Mouse (Mus musculus) left cerebral cortex, postnatal 10 days (tissue): ENCODE results near the gene Gale. TPM values are rescaled to one million over a fixed set of nuclear protein-coding genes. Genes with fewer than 3 reads are reported as not detected.
"Not testable (repeated sequence)": the region's sequence is repeated elsewhere in the genome, so short reads cannot be mapped to it uniquely, and the experiment has no call there.

Source experiments
- DNase-seq, 2 experiments: peaks; one replicate each; pipeline ENCODE4 v3.0.0; 2021 to 2022; ENCODE audit warnings: low spot score in 2 of 2, mixed read lengths in 1 of 2; ENCODE audit errors: extremely low spot score in 1 of 2
- intact Hi-C: fragments of 180-260 bp; cut with DNase I; formaldehyde crosslinking; loops from one replicate; pipeline ENCODE4 v1.15.1; 2025
- total RNA-seq, 2 experiments: library from RNA; stranded (reverse); gene quantifications; 2 replicates each; pipeline ENCODE4 v1.2.3; 2021

The Gale gene
- total RNA-seq, 2 experiments from 2014 or later: 28.0 to 29.7 TPM

DNA sequence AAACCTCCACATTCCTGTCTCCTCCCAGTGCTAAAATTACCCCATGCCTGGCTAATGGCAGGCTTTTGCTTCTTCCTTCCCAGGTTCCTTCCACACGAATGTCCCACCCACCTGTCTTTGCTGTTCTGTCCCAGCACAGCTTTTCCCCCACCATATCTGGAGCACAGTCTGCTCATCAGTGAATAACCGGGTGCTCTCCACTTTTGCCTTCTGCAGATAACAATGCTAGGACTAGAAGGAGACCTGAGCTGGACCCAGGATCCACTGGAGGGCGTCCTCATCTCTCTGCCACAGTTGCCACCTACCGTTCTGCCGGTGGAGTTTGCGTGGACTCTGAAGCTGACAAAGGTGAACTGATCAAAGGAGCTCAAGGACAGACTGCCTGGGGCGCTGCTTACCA lies 24.7 kb upstream of the Gale start:
- intact Hi-C loops: no loop called here
- DNase-seq: no peak

DNA sequence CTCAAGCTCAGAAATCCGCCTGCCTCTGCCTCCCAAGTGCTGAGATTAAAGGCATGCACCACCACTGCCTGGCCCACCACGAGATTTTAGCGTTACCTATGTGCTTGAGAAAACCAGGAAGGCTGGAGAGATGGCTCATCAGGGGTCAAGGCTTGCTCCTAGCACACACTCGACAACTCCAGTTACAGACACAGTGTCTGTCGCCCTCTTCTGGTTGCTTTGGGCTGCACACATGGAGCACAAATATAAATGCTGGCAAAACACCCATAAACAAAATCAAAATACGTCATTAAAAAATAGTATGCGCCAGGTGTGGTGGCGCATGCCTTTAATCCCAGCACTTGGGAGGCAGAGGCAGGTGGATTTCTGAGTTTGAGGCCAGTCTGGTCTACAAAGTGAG lies 22.5 kb upstream of the Gale start:
- intact Hi-C loops, DNase-seq: not testable (repeated sequence)

DNA sequence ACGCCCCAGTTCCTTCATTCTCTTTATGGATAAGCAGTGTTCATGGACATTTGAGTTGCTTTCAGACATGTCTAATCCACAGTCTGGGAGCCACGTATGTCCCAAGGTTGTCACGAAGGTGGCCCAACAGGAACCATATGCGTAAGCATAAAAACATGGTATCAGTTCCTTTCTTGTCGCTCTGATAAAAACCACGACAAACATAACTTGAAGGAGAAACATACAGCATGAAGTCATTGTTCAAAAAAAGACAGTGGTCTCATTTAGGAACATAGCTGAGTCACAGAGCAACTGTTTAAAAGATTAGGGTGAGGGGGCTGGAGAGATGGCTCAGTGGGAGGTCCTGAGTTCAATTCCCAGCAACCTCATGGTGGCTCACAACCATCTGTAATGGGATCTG lies 21.3 kb upstream of the Gale start:
- no peak for DNase-seq
- intact Hi-C loops: no loop called here

DNA sequence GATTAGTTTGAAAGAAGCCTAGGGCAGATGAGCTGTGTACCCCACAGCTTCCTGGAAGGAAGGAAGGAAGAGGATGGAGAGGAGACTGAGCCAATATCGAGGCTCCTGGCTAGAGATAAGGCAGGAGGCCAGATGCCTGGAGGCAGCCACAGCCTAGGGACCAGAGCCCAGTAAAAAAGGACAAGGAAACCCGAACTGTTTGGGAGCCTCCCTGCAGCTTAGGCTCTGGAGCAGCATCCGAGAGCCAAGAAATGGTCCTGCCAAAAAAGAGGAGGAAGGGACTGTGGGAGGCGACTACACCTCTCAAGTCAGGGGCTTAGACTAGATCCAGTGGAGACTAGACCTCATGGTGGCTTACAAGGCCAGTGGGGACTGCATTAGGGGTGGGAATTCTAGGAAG lies 20.1 kb upstream of the Gale start:
- DNase-seq: no peak
- intact Hi-C loops: no loop called here

DNA sequence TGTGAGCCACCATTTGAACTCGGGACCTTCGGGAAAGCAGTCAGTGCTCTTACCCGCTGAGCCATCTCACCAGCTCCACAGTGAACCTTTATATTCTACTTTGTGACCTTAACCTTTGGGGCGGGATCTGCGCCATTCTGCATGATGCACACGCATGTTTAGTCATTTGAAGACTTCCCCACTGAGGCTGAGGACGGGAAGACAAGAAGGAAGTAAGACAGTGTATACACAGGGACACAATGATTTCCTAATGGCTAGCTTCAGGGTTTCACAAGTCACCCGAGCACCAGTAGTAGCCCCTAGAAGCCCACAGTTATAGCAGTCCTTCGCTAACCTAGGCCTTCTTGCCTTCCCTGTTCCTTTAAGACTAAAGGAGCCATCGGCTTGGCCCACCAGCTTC lies 17.8 kb upstream of the Gale start:
- DNase-seq: no peak
- intact Hi-C loops: loop anchor here (5.0 kb wide), 1 partner anchor 53 kb away; no protein-coding TSS in a partner anchor

DNA sequence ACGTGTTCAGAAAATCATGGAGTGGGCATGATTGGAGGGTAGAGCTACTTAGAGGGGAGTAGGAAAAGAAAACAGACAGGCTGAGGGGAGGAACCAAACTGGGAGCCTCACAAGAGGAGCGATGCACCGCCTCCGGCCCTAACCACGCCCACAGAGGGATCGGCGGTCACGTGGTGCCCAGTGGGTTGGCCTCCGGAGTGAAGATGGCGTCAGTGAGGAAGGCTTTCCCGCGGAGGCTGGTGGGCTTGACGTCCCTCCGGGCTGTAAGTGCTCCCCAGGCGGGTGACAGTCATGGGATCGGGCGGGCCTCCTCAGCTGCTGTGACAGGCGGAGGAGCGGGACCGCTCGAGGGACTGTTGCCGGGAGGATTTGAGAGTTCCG lies 17.3 kb upstream of the Gale start, which contains the start of gene Hmgcl:
Gene Hmgcl, plus strand, starts transcription at position 171 of the 381 bp plus-strand sequence.
- intact Hi-C loops: loop anchor here (5.0 kb wide), 1 partner anchor 54 kb away; no protein-coding TSS in a partner anchor
- DNase-seq: peak; percentile 95 to 97

DNA sequence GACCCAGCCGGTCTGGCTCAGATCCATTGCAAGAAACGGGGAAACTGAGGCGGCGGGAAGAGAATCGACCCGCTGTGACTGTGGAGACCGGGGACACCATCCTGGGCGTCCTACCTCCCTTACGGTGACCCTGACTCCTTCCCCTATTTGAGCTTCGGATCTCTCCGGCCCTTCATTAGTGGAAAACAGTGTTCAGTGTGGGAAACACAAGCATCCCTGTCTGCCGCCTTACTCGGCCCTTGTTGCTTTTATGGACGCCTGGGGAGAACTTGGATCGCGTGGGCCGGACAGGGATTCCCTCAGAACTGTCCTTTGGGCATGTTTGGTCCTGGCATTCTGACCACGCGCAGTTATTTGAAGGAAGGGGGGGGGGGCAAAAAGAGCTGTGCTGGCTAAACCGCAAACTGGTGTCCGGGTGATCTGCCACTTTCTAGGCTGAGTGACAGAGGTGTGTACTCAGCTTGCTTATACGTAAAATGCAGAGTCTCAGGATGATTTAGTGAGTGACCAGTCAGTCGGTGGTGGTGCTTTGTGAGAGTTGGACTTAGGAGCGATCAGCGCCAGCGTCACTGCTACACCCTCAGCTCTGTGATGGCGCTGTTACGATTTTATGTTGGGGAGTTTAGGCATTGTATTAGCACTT lies 16.7 kb upstream of the Gale start:
- no peak for DNase-seq
- intact Hi-C loops: loop anchor here (5.0 kb wide), 1 partner anchor 54 kb away; no protein-coding TSS in a partner anchor

DNA sequence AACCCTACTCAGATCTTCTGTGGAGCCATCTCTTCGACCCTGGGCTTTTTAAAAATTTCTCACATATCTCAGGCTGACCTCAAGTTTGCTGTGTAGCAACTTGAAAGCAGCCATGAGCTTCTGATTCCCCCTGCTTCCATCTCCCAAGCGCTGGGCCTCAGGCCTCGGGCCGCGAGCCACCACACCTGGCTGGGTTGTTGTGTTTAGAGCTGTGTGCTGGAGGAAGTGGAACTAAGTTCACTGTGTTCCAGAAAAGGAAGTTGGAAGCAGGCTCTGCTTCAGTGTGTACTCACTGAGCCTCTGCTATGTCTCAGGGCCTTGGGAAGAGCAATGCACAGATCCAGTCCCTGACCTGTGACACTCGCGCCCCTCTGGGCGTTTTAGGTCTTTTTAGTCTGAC lies 15.4 kb upstream of the Gale start:
- intact Hi-C loops: loop anchor here (5.0 kb wide), 1 partner anchor 56 kb away; no protein-coding TSS in a partner anchor
- no peak for DNase-seq

DNA sequence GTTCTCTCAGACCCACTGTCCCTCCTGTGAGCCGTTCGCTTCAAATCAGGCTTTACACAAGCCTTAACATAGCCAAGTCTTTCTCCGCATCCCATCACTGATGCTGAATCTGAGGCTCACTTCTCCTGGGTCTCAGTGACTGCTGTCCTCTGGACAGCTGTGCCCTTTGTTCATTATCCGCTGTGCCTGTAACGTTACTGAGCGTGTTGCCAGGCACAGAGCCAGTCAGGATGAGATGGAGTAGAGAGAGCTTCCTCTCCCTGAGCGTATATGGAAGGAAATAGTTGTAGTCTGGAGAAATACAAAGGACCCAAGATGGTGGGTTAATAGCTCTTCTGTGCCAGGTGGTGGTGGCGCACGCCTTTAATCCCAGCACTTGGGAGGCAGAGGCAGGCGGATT lies 14.1 kb upstream of the Gale start:
- DNase-seq: no peak
- intact Hi-C loops: loop anchor here (5.0 kb wide), 1 partner anchor 57 kb away; no protein-coding TSS in a partner anchor

DNA sequence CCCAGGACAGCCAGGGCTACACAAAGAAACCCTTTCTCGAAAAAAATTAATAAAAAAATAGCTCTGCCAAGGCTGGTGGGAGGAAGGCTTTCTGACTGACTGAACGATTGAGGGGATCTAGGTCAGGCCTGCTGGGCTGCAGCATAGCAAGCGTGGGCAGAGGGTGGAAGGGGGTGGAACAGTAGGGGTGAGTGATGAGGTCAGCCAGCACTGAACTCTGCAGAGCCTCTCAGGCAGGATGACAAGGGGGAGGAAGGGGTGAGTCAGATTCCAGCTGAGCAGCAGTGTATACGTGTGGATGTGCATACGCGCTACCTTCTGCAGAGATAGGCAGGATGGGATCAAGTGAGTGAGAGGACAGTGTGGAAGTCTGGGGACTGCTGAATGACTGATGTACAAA lies 13.6 kb upstream of the Gale start:
- intact Hi-C loops: loop anchor here (5.0 kb wide), 1 partner anchor 58 kb away; no protein-coding TSS in a partner anchor
- no peak for DNase-seq

DNA sequence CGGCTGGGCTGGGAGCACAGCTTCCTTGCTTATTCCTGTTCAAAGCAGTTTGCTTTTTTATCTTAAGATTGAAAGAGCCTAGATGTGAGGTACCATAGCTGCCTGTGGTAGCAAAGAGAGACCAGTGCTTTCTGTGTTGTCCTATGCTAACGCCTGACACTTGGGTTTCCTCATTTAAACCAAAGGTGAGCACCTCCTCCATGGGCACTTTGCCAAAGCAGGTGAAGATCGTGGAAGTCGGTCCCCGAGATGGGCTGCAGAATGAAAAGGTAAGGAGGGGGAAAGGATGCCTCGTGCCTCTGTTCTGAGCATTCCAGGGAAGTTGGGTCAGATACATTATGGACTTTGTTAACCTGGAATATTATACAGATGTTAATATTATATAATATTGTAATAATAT lies 13.2 kb upstream of the Gale start:
- DNase-seq: no peak
- intact Hi-C loops: no loop called here

DNA sequence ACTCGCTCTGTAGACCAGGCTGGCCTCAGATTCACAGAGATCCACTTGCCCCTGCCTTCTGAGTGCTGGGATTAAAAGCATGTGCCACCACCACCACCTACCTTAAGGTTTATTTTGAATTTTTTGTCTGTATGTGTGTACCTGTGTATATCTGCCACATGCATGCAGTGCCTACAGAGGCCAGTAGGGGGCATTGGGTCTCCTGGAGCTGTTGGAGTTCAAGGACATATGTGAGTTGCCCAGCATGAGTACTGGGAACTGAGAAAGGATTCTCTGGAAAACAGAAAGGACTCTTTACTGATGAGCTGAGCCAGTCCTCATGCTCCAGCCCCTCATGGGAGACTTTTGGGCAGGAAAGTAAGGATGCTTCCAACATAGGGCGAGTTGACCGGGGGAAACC lies 12.0 kb upstream of the Gale start:
- intact Hi-C loops: no loop called here
- no peak for DNase-seq

DNA sequence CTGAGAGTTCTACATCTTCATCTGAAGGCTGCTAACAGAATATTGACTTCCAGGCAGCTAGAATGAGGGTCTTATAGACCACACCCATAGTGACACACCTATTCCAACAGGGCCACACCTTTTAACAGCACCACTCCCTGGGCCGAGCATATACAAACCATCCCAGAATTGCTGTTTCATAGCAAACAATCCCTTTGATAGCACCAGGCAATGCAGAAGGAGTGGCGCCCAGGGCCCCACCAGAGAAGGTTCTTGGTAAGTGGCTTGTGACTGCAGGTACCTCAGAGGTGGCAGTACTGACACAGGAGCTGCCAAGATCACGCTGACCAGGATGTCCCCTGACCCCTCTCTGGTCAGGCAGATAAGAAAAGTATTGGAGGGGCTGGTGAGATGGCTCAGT lies 10.3 kb upstream of the Gale start:
- DNase-seq: no peak
- intact Hi-C loops: no loop called here

DNA sequence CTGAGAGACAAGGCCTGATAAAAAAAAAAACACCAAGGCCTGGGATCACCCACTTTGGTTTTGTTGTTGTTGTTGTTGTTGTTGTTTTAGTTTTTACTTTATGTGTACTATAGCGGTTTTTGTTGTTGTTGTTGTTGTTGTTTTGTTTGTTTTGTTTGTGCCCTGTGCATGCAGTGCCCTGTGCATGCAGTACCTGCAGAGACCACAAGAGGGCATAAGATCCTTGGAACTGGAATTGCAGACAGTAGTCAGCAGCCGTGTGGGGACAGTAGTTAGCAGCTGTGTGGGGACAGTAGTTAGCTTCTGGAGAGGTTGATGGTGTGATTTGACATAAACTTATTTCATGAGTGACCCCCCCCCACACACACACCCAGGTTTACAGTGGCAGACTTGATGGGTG lies 9.3 kb upstream of the Gale start:
- intact Hi-C loops: no loop called here
- peak in 1 of 2 experiments; percentile 78 for DNase-seq

DNA sequence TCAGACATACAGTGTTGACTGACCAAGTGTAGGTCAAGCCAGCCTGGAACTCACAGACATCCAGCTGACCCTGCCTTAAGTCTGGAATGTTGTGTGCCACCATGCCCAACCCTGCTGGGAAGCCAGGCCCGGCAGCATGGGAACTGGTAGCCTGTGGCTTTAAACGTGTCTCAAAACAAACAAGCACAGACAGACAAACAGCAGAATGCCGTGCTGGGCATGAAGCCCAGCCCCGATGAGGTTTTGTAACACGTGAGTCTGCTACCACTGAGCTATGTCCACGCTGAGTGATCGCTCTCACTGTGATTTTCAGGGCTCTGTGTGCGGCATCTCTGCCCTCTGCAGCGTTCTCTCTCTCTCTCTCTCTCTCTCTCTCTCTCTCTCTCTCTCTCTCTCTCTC lies 7.6 kb upstream of the Gale start:
- DNase-seq: no peak
- intact Hi-C loops: no loop called here

DNA sequence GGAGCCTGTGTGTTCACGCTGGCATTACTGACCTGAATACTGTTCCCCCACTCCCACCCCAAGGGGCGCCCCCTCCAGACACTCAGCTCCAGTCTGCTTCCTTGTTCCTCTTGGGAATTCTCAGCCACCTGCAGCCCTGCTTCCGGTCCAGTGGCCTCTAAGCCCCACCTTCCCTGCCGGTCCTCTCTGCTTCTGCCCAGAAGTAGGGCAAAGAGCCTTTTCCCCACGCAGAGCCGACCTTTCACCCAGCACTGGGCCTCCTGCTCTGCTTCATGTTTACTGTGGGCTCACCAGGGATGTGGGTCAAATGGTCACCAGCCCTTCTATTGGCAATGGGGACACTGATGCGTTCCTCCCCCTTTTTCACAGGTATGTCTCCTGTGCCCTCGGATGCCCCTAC lies 5.2 kb upstream of the Gale start:
- intact Hi-C loops: no loop called here
- no peak for DNase-seq

DNA sequence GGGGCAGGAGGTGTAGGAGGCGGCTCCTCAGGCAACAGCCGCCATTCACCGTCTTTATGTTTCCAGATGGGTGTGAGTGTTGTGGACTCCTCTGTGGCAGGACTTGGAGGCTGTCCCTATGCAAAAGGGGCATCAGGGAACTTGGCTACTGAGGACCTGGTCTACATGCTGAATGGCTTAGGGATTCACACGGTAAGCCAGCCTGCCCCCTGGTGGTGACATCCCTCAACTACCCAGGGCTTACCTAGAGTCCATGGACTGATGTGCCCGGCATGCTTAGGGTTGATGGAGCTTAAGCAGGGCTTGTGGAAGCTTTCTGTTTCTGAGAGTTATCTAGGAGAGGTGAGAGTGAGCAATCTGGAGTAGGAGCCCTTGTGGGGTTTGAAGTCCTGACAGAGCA lies 2.8 kb upstream of the Gale start:
- intact Hi-C loops: no loop called here
- peak in 1 of 2 experiments; percentile 85 for DNase-seq

DNA sequence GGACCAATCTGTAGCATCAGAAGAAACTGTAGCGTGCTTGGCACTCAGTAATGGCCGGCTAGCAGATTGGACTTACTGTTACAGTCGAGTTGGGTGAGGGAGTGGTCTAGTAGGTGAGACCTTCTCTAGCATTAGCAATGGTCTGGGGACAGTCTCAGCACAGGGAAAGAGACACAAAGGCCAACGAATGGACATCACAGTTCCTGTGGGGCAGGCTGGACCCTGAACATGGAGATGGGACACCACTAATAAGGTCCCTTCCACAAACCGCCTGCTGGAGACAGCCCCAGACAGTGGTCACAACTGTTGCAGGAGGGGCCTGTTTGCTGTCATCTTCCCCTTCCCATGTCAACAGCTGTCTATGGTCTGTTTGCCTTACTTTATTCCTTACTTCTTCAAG lies 1.8 kb upstream of the Gale start:
- DNase-seq: no peak
- intact Hi-C loops: no loop called here

DNA sequence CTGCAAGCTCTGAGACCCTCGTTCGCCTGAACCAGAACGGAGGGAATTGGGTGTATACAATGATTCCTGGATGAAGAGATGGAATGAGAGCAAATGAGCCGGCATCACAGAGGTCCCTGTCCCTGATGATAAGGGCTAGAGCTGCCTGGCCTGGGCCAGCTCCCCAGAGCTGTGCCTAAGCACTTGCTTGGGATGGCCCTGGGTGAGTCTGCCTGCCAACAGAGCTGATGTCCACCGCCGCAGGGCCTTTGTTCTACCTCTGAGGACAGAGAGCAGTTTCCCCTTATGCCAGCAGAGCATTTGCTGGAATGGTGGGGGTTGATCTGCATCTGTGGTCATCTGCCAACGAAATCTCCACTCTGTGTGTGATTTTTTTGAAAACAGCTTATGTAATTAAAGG lies 1.3 kb upstream of the Gale start:
- no peak for DNase-seq
- intact Hi-C loops: no loop called here

DNA sequence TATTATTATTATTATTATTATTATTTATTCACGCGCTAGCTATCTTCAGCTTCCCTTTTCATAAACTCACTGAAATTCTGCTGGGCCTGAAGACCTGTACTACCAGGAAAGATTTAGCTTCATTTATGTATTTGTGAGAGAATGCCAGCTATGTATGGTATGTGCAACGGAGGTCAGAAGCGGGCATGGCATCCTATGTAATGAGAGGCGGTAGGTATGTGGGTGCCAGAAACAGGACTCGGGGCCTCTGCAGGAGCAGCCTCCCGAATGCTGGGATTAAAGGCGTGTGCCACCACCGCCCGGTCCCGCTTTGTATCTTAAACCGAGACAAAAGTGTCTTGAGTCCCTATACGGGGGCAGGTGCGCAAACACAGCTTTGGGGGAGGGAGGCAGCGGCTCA lies 581 bp upstream of the Gale start:
- intact Hi-C loops: no loop called here
- DNase-seq: no peak

DNA sequence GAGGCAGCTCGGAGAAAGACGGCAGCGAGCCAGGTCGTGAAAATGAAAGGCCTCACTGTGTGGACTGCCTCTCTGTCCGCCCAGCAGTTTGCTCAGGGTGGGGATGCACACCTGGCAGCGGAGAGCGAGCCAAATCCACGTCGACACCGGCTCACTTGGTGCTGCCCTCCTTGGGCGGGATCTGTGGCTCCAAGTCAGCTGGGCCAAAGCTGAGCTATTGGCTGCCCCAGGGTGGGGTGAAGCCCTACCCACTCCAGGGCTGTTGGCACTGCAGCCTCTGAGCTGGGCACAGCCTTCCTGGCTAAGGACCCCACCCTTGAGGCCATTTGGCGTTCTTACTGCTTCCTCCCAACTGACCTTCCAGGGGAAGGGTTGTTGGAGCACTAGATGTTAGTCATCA lies 899 bp downstream of the Gale start:
- peak; percentile 48 to 77 for DNase-seq
- intact Hi-C loops: no loop called here
